Mouse (Mus musculus): ENCODE measurements around the gene Tbcb.

DNA sequence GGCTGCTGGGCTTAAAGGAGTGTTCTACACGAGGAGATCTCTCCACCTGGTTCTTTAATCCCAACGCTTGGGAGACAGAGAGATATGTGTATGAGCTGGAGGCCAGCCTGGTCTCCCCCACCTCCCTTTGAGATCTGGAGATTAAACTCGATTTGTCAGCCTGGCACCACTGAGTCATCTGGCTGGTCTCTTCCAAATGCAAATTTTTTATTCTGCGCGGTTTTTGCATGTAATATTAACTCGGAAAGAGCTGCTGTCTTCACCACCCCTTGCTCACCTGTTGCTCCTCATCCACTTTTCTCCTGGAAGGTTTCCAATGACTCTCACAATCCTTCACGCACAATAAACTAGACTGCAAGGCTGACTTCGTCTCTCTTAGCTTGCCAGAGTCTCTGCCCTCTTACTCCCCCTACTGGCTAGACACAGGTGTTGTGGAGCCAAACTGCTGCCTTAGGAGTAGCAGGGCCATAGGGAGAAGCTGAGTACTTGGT lies 33.5 kb downstream of the Tbcb start, which contains the start of gene Capns1:
- TF ChIP-seq POLR2A (IDR thresholded peaks at IDR 0.05; ENCODE audit: extremely low read depth, insufficient read depth, low read length), result no peak
- TF ChIP-seq CTCF (IDR thresholded peaks at IDR 0.05; ENCODE audit: extremely low read depth, insufficient read depth, low read length), result peak; percentile 91
